Mouse (Mus musculus) ES-Bruce4 (cell line): ENCODE measurements around the gene Smug1. TPM values are rescaled to one million over a fixed set of nuclear protein-coding genes. Genes with fewer than 3 reads are reported as not detected.
A peak's percentile ranks its signal among the peaks of the same experiment; 100 is the strongest.

Experiments used
- H3K27ac ChIP-seq: 2 replicates; pipeline ENCODE4 v1.5.1; 2012; ENCODE audit warnings: low read length, inconsistent platforms; ENCODE audit not compliant: insufficient read depth
- H3K27me3 ChIP-seq: 2 replicates; pipeline ENCODE4 v1.6.1; 2012; ENCODE audit warnings: mild to moderate bottlenecking, low read length, inconsistent platforms; ENCODE audit not compliant: control insufficient read depth, poor library complexity, insufficient read depth, severe bottlenecking
- H3K36me3 ChIP-seq: 2 replicates; pipeline ENCODE4 v1.6.1; 2012; ENCODE audit warnings: inconsistent platforms, mild to moderate bottlenecking, low read length, moderate library complexity; ENCODE audit not compliant: control insufficient read depth, poor library complexity, insufficient read depth, severe bottlenecking
- H3K4me1 ChIP-seq: one replicate; pipeline ENCODE4 v1.8.1; 2011; ENCODE audit warnings: low read length; ENCODE audit not compliant: control insufficient read depth, insufficient read depth
- H3K4me3 ChIP-seq: 2 replicates; pipeline ENCODE4 v1.5.1; 2011; ENCODE audit warnings: low read depth, mild to moderate bottlenecking, low read length
- H3K9ac ChIP-seq: 2 replicates; pipeline ENCODE4 v1.6.1; 2012; ENCODE audit warnings: low read depth, mild to moderate bottlenecking, inconsistent platforms; ENCODE audit not compliant: poor library complexity, severe bottlenecking
- H3K9me3 ChIP-seq: replicated peaks from 2 replicates; pipeline ENCODE4 v1.6.1; 2012; ENCODE audit warnings: mild to moderate bottlenecking, low read length, inconsistent platforms; ENCODE audit not compliant: control insufficient read depth, poor library complexity, insufficient read depth, severe bottlenecking
- CTCF ChIP-seq: IDR thresholded peaks from one replicate; pipeline ENCODE4 v1.8.1; 2011; ENCODE audit warnings: low read depth, low read length
- EP300 ChIP-seq: IDR thresholded peaks from 2 replicates; pipeline ENCODE4 v1.6.1; 2011; ENCODE audit warnings: low read depth, low read length; ENCODE audit not compliant: insufficient read depth
- POLR2A ChIP-seq: IDR thresholded peaks from one replicate; pipeline ENCODE4 v1.8.1; 2011; ENCODE audit warnings: low read length; ENCODE audit not compliant: insufficient read depth
- polyA plus RNA-seq: library from polyadenylated mRNA; stranded (reverse); fragments of >200 nt; gene quantifications from 2 replicates; pipeline ENCODE4 v1.2.4, GENCODE M21; 2011; ENCODE audit warnings: low read depth; ENCODE audit not compliant: missing spikeins, insufficient read depth, insufficient read length

Smug1 gene
- polyA plus RNA-seq, 1 experiment = 15.3 TPM

DNA sequence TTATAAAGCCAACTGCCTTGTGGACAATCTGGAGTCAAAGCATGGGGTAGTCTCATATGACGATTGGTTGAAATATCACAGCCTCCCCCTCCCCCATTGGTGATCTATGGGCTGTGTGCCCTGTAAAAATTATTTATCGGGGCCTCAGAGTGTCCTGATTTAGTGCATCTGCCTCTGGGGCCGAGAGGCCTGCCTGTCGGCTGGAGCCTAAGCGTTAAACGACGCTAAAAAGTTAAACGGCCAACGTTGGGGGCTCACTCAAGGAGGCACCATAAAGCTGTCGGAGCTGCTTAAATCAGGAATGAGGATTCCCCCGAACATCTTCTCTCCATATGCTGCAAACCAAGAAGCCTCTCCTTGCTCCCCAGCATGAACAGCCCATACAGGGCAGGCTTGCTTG is 46.3 kb downstream of the Smug1 start:
- H3K4me1 ChIP-seq = no peaks in the 10 kb centered on the region
- no peak overlapping the region for H3K4me3 ChIP-seq
- no peak overlapping the region for H3K27ac ChIP-seq
- TF ChIP-seq EP300 = no peak
- TF ChIP-seq CTCF = no peak
- no peak for TF ChIP-seq POLR2A
- H3K9me3 ChIP-seq = no peaks in the 10 kb centered on the region
- no peaks in the 10 kb centered on the region; the same call in 1 of the 2 replicates for H3K27me3 ChIP-seq
- no peak overlapping the region for H3K9ac ChIP-seq
- no peaks in the 10 kb centered on the region for H3K36me3 ChIP-seq

DNA sequence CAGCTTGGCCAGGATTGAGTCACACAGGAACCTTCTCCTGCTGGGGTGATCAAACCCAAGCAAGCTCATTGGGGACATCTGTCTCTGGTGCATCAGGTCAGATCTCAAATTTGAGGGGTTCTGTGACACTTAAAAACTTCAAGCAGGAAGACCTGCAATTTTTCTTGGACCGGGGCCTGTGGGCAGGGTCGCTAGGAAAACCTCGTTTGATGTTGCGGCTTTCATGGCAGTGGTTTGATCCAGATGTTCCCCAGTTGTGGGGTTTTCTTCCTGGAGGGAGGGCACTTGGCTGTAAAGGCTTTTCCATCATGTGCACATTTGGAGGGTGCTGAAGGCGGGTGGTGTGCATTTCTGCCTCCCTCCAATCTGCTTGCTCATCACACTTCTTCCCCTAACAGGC is 51.2 kb downstream of the Smug1 start:
- Histone ChIP-seq H3K4me1 (no peaks in the 10 kb centered on the region), H3K27me3 (no peaks in the 10 kb centered on the region; the same call in 1 of the 2 replicates), H3K27ac (no peak overlapping the region), H3K9ac (no peak overlapping the region), H3K9me3 (no peaks in the 10 kb centered on the region), H3K36me3 (no peaks in the 10 kb centered on the region), H3K4me3 (no peak overlapping the region)
- TF ChIP-seq POLR2A (no peak), CTCF (no peak), EP300 (no peak)

DNA sequence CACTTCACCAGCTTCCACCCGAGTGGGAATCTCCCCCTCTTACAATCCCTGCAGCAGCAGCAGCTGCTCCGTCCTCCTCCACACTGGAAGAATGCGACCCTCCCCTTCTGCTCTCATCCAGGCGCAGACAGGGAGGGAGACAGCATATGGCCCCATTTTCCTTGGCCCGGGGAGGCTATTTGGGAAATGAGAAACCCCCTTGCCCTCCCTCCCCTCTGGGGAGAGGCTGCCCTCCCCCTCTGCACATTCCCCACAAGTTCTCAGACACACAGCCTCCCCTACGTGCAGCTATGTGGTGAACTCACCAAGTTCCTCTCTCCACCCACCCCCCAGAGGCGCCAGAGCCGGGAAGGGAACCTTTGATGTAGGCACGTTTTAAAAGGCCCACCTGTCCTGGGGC is 51.6 kb downstream of the Smug1 start:
- TF ChIP-seq POLR2A (no peak), CTCF (no peak), EP300 (no peak)
- H3K9ac ChIP-seq = no peak overlapping the region

DNA sequence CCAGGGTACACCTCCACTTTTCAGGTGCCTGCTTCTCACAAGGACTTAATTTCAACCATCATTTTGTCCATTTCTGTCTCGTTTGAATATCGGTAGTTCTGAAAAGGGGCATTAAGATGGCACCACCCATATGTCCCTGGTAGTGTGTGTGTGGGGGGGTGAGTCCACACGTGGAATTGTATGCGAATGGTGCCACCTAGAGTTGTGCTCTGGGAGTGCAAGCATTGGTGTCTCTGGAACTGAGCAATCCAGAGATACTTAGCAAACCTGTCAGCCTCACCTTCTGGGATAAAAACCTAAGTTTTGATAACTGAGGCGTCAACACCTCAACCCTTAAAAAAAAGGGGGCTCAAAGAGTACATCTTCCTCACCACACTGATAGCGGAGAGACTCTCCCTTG is 53.8 kb downstream of the Smug1 start:
- Histone ChIP-seq H3K9ac (no peak overlapping the region), H3K4me3 (no peak overlapping the region), H3K27ac (no peak overlapping the region), H3K27me3 (no peaks in the 10 kb centered on the region), H3K4me1 (no peaks in the 10 kb centered on the region), H3K36me3 (no peaks in the 10 kb centered on the region), H3K9me3 (no peaks in the 10 kb centered on the region)
- TF ChIP-seq CTCF (peak; percentile 28), POLR2A (no peak)

More for the DNA sequence above, 51.6 kb downstream of the Smug1 start:
- Histone ChIP-seq H3K4me3 (no peak overlapping the region), H3K27me3 (no peaks in the 10 kb centered on the region; the same call in 1 of the 2 replicates), H3K9me3 (no peaks in the 10 kb centered on the region), H3K36me3 (no peaks in the 10 kb centered on the region), H3K27ac (no peak overlapping the region), H3K4me1 (no peaks in the 10 kb centered on the region)

DNA sequence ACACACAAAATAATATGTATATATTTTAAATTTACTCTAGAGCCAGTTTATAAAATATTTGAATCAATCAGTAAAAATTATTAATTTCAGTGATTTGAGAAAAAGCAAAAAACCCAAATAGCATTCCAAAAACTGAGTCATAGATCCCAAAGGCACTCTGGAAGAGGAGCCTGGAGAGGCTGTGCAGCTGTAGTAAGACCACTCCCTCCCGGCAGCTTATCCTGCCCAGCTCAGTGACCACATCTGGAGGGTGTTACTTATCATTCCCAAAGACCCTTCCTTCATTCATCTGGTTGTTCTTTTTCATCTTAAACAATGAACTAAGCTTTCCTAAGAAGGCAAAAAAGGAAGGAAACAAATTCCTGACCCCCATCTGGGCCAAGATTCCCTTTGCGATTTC is 54.6 kb downstream of the Smug1 start:
- H3K36me3 ChIP-seq = no peaks in the 10 kb centered on the region
- no peak overlapping the region for H3K9ac ChIP-seq
- no peaks in the 10 kb centered on the region for H3K27me3 ChIP-seq
- no peaks in the 10 kb centered on the region for H3K9me3 ChIP-seq
- TF ChIP-seq POLR2A (no peak), EP300 (no peak), CTCF (no peak)
- H3K4me3 ChIP-seq = no peak overlapping the region
- H3K4me1 ChIP-seq = no peaks in the 10 kb centered on the region
- no peak overlapping the region for H3K27ac ChIP-seq

DNA sequence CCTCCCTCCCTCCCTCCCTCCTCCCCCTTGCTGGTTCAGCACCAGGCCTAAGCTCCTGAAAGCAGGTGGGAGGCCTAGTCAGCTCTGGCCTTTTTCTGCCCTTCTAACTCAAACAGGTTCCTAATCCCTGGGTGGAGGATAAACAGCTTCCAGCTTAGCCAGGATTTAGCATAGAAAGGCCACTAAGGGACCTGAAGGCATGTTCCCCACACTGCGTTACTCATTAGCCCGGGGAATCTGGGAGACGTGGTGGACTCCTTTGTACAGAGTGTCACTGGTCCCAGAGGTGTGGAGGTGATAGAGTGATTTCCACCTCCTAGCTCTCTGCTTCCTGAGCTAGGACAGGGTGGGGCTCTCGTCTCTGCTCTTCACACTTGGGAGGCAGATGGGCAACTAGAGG is 57.0 kb downstream of the Smug1 start:
- no peak overlapping the region for H3K4me3 ChIP-seq
- no peak overlapping the region for H3K27ac ChIP-seq
- H3K4me1 ChIP-seq = no peaks in the 10 kb centered on the region
- no peak for TF ChIP-seq POLR2A
- no peak for TF ChIP-seq EP300
- no peak for TF ChIP-seq CTCF
- no peaks in the 10 kb centered on the region for H3K36me3 ChIP-seq
- H3K9me3 ChIP-seq = no peaks in the 10 kb centered on the region
- no peaks in the 10 kb centered on the region for H3K27me3 ChIP-seq
- H3K9ac ChIP-seq = no peak overlapping the region
